Mouse (Mus musculus): Measurements from ENCODE around the gene Tcf7l1. TPM values are rescaled to one million over a fixed set of nuclear protein-coding genes. Genes with fewer than 3 reads are reported as not detected.

Tcf7l1 gene
- polyA plus RNA-seq, 1 experiment from 2014 or later, result 20.6 TPM

GRCm38 (mm10) chr6:72641218-72641954, 147.7 kb downstream of the Tcf7l1 start:
- peak overlapping the region; percentile 70 for H3K27ac ChIP-seq (ENCODE audit: low read length)

GRCm38 (mm10) chr6:72636940-72637339, 152.1 kb downstream of the Tcf7l1 start:
- no peak overlapping the region for H3K27ac ChIP-seq (ENCODE audit: low read length)
- WGBS, result 82% methylated on average over 3 of the region's 3 CpGs
- peaks cover 4% of the 10 kb centered on the region; the same call in 1 of the 2 replicates for H3K4me1 ChIP-seq (ENCODE audit: control insufficient read depth, insufficient read depth, low read length)
- no peaks in the 10 kb centered on the region for H3K9me3 ChIP-seq (replicated peaks; ENCODE audit: control insufficient read depth, low read length)
- H3K27me3 ChIP-seq (ENCODE audit: control insufficient read depth, insufficient read depth, low read length), result no peaks in the 10 kb centered on the region
- no peak overlapping the region for H3K9ac ChIP-seq (ENCODE audit: low read length)
- ATAC-seq (ENCODE audit: insufficient read depth, low FRiP score), result no peak
- H3K36me3 ChIP-seq (ENCODE audit: control insufficient read depth, insufficient read depth, low read length), result 0 out of 2 replicates have a peak, but pooled peaks cover 3% of the 10 kb centered on the region
- no peak overlapping the region for H3K4me3 ChIP-seq (replicated peaks; ENCODE audit: low read length)
- no peak overlapping the region for H3K4me2 ChIP-seq (ENCODE audit: low read depth, low read length)

More at GRCm38 (mm10) chr6:72641218-72641954, 147.7 kb downstream of the Tcf7l1 start:
- ATAC-seq (ENCODE audit: insufficient read depth, low FRiP score), result peak; percentile 89
- Histone ChIP-seq H3K9ac (ENCODE audit: low read length) (no peak overlapping the region), H3K4me3 (replicated peaks; ENCODE audit: low read length) (no peak overlapping the region), H3K36me3 (ENCODE audit: control insufficient read depth, insufficient read depth, low read length) (no peaks in the 10 kb centered on the region), H3K9me3 (replicated peaks; ENCODE audit: control insufficient read depth, low read length) (no peaks in the 10 kb centered on the region), H3K4me2 (ENCODE audit: low read depth, low read length) (no peak overlapping the region), H3K4me1 (ENCODE audit: control insufficient read depth, insufficient read depth, low read length) (no peaks in the 10 kb centered on the region), H3K27me3 (ENCODE audit: control insufficient read depth, insufficient read depth, low read length) (no peaks in the 10 kb centered on the region)
- 60% methylated on average over 18 of the region's 18 CpGs for WGBS

GRCm38 (mm10) chr6:72635760-72636431, 153.2 kb downstream of the Tcf7l1 start:
- Histone ChIP-seq H3K27me3 (ENCODE audit: control insufficient read depth, insufficient read depth, low read length) (no peaks in the 10 kb centered on the region), H3K4me1 (ENCODE audit: control insufficient read depth, insufficient read depth, low read length) (peaks cover 4% of the 10 kb centered on the region; the same call in 1 of the 2 replicates), H3K9ac (ENCODE audit: low read length) (0 out of 2 replicates have a peak overlapping the region, but pooled peaks have one; percentile 49), H3K36me3 (ENCODE audit: control insufficient read depth, insufficient read depth, low read length) (0 out of 2 replicates have a peak, but pooled peaks cover 3% of the 10 kb centered on the region), H3K4me2 (ENCODE audit: low read depth, low read length) (peak overlapping the region; percentile 23; the same call in 1 of the 2 replicates), H3K27ac (ENCODE audit: low read length) (no peak overlapping the region), H3K9me3 (replicated peaks; ENCODE audit: control insufficient read depth, low read length) (no peaks in the 10 kb centered on the region), H3K4me3 (replicated peaks; ENCODE audit: low read length) (no peak overlapping the region)
- ATAC-seq (ENCODE audit: insufficient read depth, low FRiP score), result peak; percentile 59; the same call in 1 of the 2 replicates
- WGBS, result 38% methylated on average over 12 of the region's 12 CpGs

GRCm38 (mm10) chr6:72634311-72634710, 154.7 kb downstream of the Tcf7l1 start:
- Histone ChIP-seq H3K27ac (ENCODE audit: low read length) (no peak overlapping the region), H3K36me3 (ENCODE audit: control insufficient read depth, insufficient read depth, low read length) (0 out of 2 replicates have a peak, but pooled peaks cover 3% of the 10 kb centered on the region), H3K4me1 (ENCODE audit: control insufficient read depth, insufficient read depth, low read length) (peaks cover 4% of the 10 kb centered on the region; the same call in 1 of the 2 replicates), H3K4me3 (replicated peaks; ENCODE audit: low read length) (no peak overlapping the region), H3K9me3 (replicated peaks; ENCODE audit: control insufficient read depth, low read length) (no peaks in the 10 kb centered on the region), H3K9ac (ENCODE audit: low read length) (no peak overlapping the region), H3K27me3 (ENCODE audit: control insufficient read depth, insufficient read depth, low read length) (no peaks in the 10 kb centered on the region), H3K4me2 (ENCODE audit: low read depth, low read length) (no peak overlapping the region)
- ATAC-seq (ENCODE audit: insufficient read depth, low FRiP score), result no peak
- 68% methylated on average over 10 of the region's 10 CpGs for WGBS

GRCm38 (mm10) chr6:72631700-72632099, 157.4 kb downstream of the Tcf7l1 start:
- Histone ChIP-seq H3K27me3 (ENCODE audit: control insufficient read depth, insufficient read depth, low read length) (no peaks in the 10 kb centered on the region), H3K9ac (ENCODE audit: low read length) (no peak overlapping the region), H3K4me2 (ENCODE audit: low read depth, low read length) (no peak overlapping the region), H3K4me1 (ENCODE audit: control insufficient read depth, insufficient read depth, low read length) (peaks cover 4% of the 10 kb centered on the region; the same call in 1 of the 2 replicates), H3K27ac (ENCODE audit: low read length) (no peak overlapping the region), H3K9me3 (replicated peaks; ENCODE audit: control insufficient read depth, low read length) (no peaks in the 10 kb centered on the region), H3K36me3 (ENCODE audit: control insufficient read depth, insufficient read depth, low read length) (peaks cover 12% of the 10 kb centered on the region; the same call in 1 of the 2 replicates), H3K4me3 (replicated peaks; ENCODE audit: low read length) (no peak overlapping the region)
- 84% methylated on average over 6 of the region's 6 CpGs for WGBS
- no peak for ATAC-seq (ENCODE audit: insufficient read depth, low FRiP score)

- no peak overlapping the region for H3K27ac ChIP-seq (ENCODE audit: low read length)
- no peak overlapping the region for H3K9ac ChIP-seq (ENCODE audit: low read length)
- H3K27me3 ChIP-seq (ENCODE audit: control insufficient read depth, insufficient read depth, low read length), result no peaks in the 10 kb centered on the region
- H3K4me2 ChIP-seq (ENCODE audit: low read depth, low read length), result no peak overlapping the region
- H3K36me3 ChIP-seq (ENCODE audit: control insufficient read depth, insufficient read depth, low read length), result peaks cover 12% of the 10 kb centered on the region; the same call in 1 of the 2 replicates
- H3K4me1 ChIP-seq (ENCODE audit: control insufficient read depth, insufficient read depth, low read length), result peaks cover 4% of the 10 kb centered on the region; the same call in 1 of the 2 replicates
- H3K4me3 ChIP-seq (replicated peaks; ENCODE audit: low read length), result no peak overlapping the region
- WGBS, result 87% methylated on average over 14 of the region's 14 CpGs
- no peak for ATAC-seq (ENCODE audit: insufficient read depth, low FRiP score)
- H3K9me3 ChIP-seq (replicated peaks; ENCODE audit: control insufficient read depth, low read length), result no peaks in the 10 kb centered on the region
These were observed 158.1 kb downstream of the Tcf7l1 start for GRCm38 (mm10) chr6:72630961-72631360.

DNA sequence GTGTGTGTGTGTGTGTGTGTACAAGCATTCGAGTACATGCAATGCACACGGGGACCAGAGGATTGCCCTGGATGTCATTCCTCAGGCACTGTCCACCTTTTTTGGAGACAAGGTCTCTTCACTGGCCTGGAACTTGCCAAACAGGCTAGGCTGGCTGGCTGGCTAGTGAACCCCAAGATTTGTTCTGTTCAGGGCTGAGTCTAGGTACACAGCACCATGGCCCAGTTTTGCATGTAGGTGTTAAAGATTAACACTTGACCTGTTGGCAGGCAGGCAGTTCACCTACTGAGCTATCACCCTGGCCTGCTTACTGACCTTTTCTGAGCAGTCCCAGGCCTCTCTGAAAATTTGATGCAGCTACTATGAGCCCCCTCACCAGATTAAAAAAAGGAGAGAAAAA, 158.7 kb downstream of the Tcf7l1 start:
- peaks cover 12% of the 10 kb centered on the region; the same call in 1 of the 2 replicates for H3K36me3 ChIP-seq (ENCODE audit: control insufficient read depth, insufficient read depth, low read length)
- H3K4me3 ChIP-seq (replicated peaks; ENCODE audit: low read length), result no peak overlapping the region
- no peak overlapping the region for H3K27ac ChIP-seq (ENCODE audit: low read length)

GRCm38 (mm10) chr6:72627276-72627675, 161.8 kb downstream of the Tcf7l1 start:
- Histone ChIP-seq H3K4me1 (ENCODE audit: control insufficient read depth, insufficient read depth, low read length) (no peaks in the 10 kb centered on the region), H3K36me3 (ENCODE audit: control insufficient read depth, insufficient read depth, low read length) (peaks cover 11% of the 10 kb centered on the region; the same call in 1 of the 2 replicates)
- WGBS, result 89% methylated on average over 16 of the region's 16 CpGs

More for the DNA sequence above, 158.7 kb downstream of the Tcf7l1 start:
- Histone ChIP-seq H3K27me3 (ENCODE audit: control insufficient read depth, insufficient read depth, low read length) (no peaks in the 10 kb centered on the region), H3K9me3 (replicated peaks; ENCODE audit: control insufficient read depth, low read length) (no peaks in the 10 kb centered on the region), H3K9ac (ENCODE audit: low read length) (no peak overlapping the region), H3K4me1 (ENCODE audit: control insufficient read depth, insufficient read depth, low read length) (no peaks in the 10 kb centered on the region), H3K4me2 (ENCODE audit: low read depth, low read length) (no peak overlapping the region)
- WGBS, result 79% methylated on average over 2 of the region's 2 CpGs
- peak; percentile 48; the same call in 1 of the 2 replicates for ATAC-seq (ENCODE audit: insufficient read depth, low FRiP score)

GRCm38 (mm10) chr6:72626391-72626790, 162.7 kb downstream of the Tcf7l1 start:
- Histone ChIP-seq H3K9ac (ENCODE audit: low read length) (no peak overlapping the region), H3K27ac (ENCODE audit: low read length) (no peak overlapping the region), H3K4me1 (ENCODE audit: control insufficient read depth, insufficient read depth, low read length) (0 out of 2 replicates have a peak, but pooled peaks cover 3% of the 10 kb centered on the region), H3K9me3 (replicated peaks; ENCODE audit: control insufficient read depth, low read length) (no peaks in the 10 kb centered on the region), H3K4me2 (ENCODE audit: low read depth, low read length) (no peak overlapping the region), H3K36me3 (ENCODE audit: control insufficient read depth, insufficient read depth, low read length) (peaks cover 8% of the 10 kb centered on the region; the same call in 1 of the 2 replicates), H3K27me3 (ENCODE audit: control insufficient read depth, insufficient read depth, low read length) (no peaks in the 10 kb centered on the region), H3K4me3 (replicated peaks; ENCODE audit: low read length) (no peak overlapping the region)
- ATAC-seq (ENCODE audit: insufficient read depth, low FRiP score), result no peak
- 88% methylated on average over 7 of the region's 7 CpGs for WGBS

More at GRCm38 (mm10) chr6:72627276-72627675, 161.8 kb downstream of the Tcf7l1 start:
- ATAC-seq (ENCODE audit: insufficient read depth, low FRiP score), result no peak
- Histone ChIP-seq H3K4me2 (ENCODE audit: low read depth, low read length) (no peak overlapping the region), H3K9ac (ENCODE audit: low read length) (no peak overlapping the region), H3K4me3 (replicated peaks; ENCODE audit: low read length) (no peak overlapping the region), H3K27me3 (ENCODE audit: control insufficient read depth, insufficient read depth, low read length) (no peaks in the 10 kb centered on the region), H3K27ac (ENCODE audit: low read length) (no peak overlapping the region; the same call in 1 of the 2 replicates), H3K9me3 (replicated peaks; ENCODE audit: control insufficient read depth, low read length) (no peaks in the 10 kb centered on the region)

Data from stomach, embryonic 16.5 days (tissue).